Mouse (Mus musculus): ENCODE results near the gene 2300009A05Rik.

The 2300009A05Rik gene

DNA sequence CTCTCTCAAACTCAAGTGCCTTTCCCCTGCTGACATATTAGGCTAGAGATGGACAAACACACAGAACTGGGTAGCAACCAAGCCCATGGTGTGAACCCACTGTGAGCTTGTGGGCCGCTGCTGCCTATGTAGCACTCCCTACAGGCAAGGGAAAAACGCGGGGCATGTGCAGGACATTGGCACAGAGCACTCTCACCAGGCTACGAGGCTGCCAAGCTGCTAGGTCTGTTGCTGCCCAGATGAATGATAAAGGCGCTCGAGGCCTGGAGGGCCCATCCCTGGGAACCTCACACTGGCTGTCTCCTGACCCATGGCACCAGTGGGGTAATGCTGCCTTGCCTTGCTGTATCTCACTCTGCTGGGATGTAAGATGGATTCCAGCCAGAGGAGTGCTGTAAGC, 53.0 kb downstream of the 2300009A05Rik start:
- DNase-seq: no peak

All from thymus, postnatal 4 days (tissue).